Mouse (Mus musculus): ENCODE measurements at regions not wholly inside any gene's neighbourhood (a gene's known extent, or its start where the extent isn't known, plus 50 kb on each side); places are given as distances from the start of the nearest gene placed in this dataset.
A peak's percentile ranks its signal among the peaks of the same experiment; 100 is the strongest.

- ATAC-seq (ENCODE audit: insufficient number of reproducible peaks, insufficient read depth, low FRiP score, low TSS enrichment, low read depth): no peak
- Histone ChIP-seq H3K27ac (no peak overlapping the region), H3K4me2 (no peak overlapping the region), H3K4me1 (replicated peaks) (peaks cover 3% of the 10 kb centered on the region; the same call in 1 of the 2 replicates), H3K9ac (replicated peaks) (no peak overlapping the region), H3K9me3 (no peaks in the 10 kb centered on the region), H3K36me3 (no peaks in the 10 kb centered on the region), H3K27me3 (peaks cover 9% of the 10 kb centered on the region; the same call in 1 of the 2 replicates), H3K4me3 (replicated peaks) (no peak overlapping the region)
- 87% methylated on average over 5 of the region's 5 CpGs for WGBS
Measured at GRCm38 (mm10) chr2:159448976-159449375, 654.4 kb downstream of the Dhx35 start.

- Histone ChIP-seq H3K9ac (replicated peaks) (no peak overlapping the region), H3K4me2 (no peak overlapping the region), H3K4me1 (replicated peaks) (no peaks in the 10 kb centered on the region), H3K36me3 (no peaks in the 10 kb centered on the region), H3K9me3 (no peaks in the 10 kb centered on the region), H3K4me3 (replicated peaks) (no peak overlapping the region), H3K27me3 (peaks cover 9% of the 10 kb centered on the region; the same call in 1 of the 2 replicates), H3K27ac (no peak overlapping the region)
- ATAC-seq (ENCODE audit: insufficient number of reproducible peaks, insufficient read depth, low FRiP score, low TSS enrichment, low read depth): no peak
- 66% methylated on average over 9 of the region's 9 CpGs for WGBS
Measured at GRCm38 (mm10) chr2:159451439-159451838, 656.8 kb downstream of the Dhx35 start.

GRCm38 (mm10) chr2:159481399-159482080, 686.9 kb downstream of the Dhx35 start:
- H3K4me2 ChIP-seq: no peak overlapping the region
- no peaks in the 10 kb centered on the region for H3K27me3 ChIP-seq
- 73% methylated on average over 6 of the region's 6 CpGs for WGBS
- H3K36me3 ChIP-seq: no peaks in the 10 kb centered on the region
- H3K9me3 ChIP-seq: no peaks in the 10 kb centered on the region
- H3K4me3 ChIP-seq (replicated peaks): no peak overlapping the region
- H3K9ac ChIP-seq (replicated peaks): no peak overlapping the region
- 0 out of 2 replicates have a peak overlapping the region, but pooled peaks have one; percentile 3 for H3K27ac ChIP-seq
- peaks cover 10% of the 10 kb centered on the region; the same call in 1 of the 2 replicates for H3K4me1 ChIP-seq (replicated peaks)
- no peak for ATAC-seq (ENCODE audit: insufficient number of reproducible peaks, insufficient read depth, low FRiP score, low TSS enrichment, low read depth)

- Histone ChIP-seq H3K9ac (replicated peaks) (no peak overlapping the region), H3K9me3 (0 out of 2 replicates have a peak, but pooled peaks cover 8% of the 10 kb centered on the region), H3K27me3 (no peaks in the 10 kb centered on the region), H3K36me3 (no peaks in the 10 kb centered on the region), H3K4me2 (no peak overlapping the region), H3K4me3 (replicated peaks) (no peak overlapping the region), H3K27ac (peak overlapping the region; percentile 29; the same call in 1 of the 2 replicates), H3K4me1 (replicated peaks) (0 out of 2 replicates have a peak, but pooled peaks cover 6% of the 10 kb centered on the region)
- no peak for ATAC-seq (ENCODE audit: insufficient number of reproducible peaks, insufficient read depth, low FRiP score, low TSS enrichment, low read depth)
- 56% methylated on average over 3 of the region's 3 CpGs for WGBS
Measured at GRCm38 (mm10) chr2:159491090-159491489, 696.5 kb downstream of the Dhx35 start.

GRCm38 (mm10) chr2:159498691-159499090, 704.1 kb downstream of the Dhx35 start:
- H3K27me3 ChIP-seq: no peaks in the 10 kb centered on the region
- 0 out of 2 replicates have a peak, but pooled peaks cover 8% of the 10 kb centered on the region for H3K9me3 ChIP-seq
- no peak overlapping the region for H3K9ac ChIP-seq (replicated peaks)
- H3K4me2 ChIP-seq: 0 out of 2 replicates have a peak overlapping the region, but pooled peaks have one; percentile 6
- no peaks in the 10 kb centered on the region for H3K36me3 ChIP-seq
- peak; percentile 71; the same call in 1 of the 2 replicates for ATAC-seq (ENCODE audit: insufficient number of reproducible peaks, insufficient read depth, low FRiP score, low TSS enrichment, low read depth)
- H3K27ac ChIP-seq: peak overlapping the region; percentile 12; the same call in 1 of the 2 replicates
- peaks cover 17% of the 10 kb centered on the region for H3K4me1 ChIP-seq (replicated peaks)
- 16% methylated on average over 2 of the region's 2 CpGs for WGBS
- H3K4me3 ChIP-seq (replicated peaks): no peak overlapping the region

DNA sequence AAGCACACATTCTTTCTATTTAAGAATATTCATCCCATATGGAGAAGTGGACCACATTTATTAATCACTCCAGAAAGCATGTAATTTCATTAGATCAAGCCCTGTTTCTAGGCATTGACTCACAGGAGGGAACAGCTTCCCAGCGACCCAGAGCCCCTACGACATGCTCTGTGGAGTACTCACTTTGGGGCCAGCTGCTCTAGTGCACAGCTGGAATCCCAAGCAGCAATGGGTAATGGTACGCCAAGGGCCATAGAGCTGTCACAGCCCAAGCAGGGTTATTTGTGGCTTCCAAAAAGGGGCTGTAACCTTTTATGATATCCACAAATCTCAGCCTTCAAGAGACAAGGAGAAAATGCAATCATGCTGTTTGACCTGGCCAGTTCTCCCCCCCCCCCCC, 706.4 kb downstream of the Dhx35 start:
- no peak; the same call in 1 of the 2 replicates for ATAC-seq (ENCODE audit: insufficient number of reproducible peaks, insufficient read depth, low FRiP score, low TSS enrichment, low read depth)
- Histone ChIP-seq H3K4me3 (replicated peaks) (no peak overlapping the region), H3K9ac (replicated peaks) (no peak overlapping the region), H3K9me3 (0 out of 2 replicates have a peak, but pooled peaks cover under 1% of the 10 kb centered on the region), H3K4me2 (no peak overlapping the region), H3K27me3 (no peaks in the 10 kb centered on the region), H3K27ac (no peak overlapping the region), H3K36me3 (no peaks in the 10 kb centered on the region), H3K4me1 (replicated peaks) (peaks cover 17% of the 10 kb centered on the region)
- 4% methylated on average over 3 of the region's 3 CpGs for WGBS

DNA sequence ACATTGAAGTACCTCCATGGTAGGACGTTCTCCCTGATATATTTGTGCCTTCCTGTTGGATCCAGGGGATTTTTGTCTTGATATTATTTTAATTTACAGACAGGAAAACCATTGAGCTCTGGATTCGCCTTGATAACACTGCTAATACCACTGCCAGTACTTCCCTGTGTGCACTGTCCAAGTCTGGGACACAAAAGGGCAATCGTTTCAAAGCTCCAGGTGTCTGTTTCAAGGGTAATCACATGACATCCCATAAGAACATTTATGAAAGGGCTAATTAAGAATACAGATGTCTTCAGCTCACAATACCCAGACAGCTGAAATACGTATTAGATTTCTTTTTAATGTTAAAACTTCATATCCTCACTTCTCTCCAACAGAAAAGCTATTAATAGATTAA, 724.5 kb downstream of the Dhx35 start:
- no peak overlapping the region for H3K4me2 ChIP-seq
- no peaks in the 10 kb centered on the region for H3K9me3 ChIP-seq
- ATAC-seq (ENCODE audit: insufficient number of reproducible peaks, insufficient read depth, low FRiP score, low TSS enrichment, low read depth): no peak
- no peaks in the 10 kb centered on the region for H3K36me3 ChIP-seq
- no peak overlapping the region for H3K9ac ChIP-seq (replicated peaks)
- H3K27ac ChIP-seq: no peak overlapping the region
- WGBS: 46% methylated on average over 4 of the region's 4 CpGs
- H3K4me1 ChIP-seq (replicated peaks): no peaks in the 10 kb centered on the region
- no peaks in the 10 kb centered on the region for H3K27me3 ChIP-seq
- no peak overlapping the region for H3K4me3 ChIP-seq (replicated peaks)

DNA sequence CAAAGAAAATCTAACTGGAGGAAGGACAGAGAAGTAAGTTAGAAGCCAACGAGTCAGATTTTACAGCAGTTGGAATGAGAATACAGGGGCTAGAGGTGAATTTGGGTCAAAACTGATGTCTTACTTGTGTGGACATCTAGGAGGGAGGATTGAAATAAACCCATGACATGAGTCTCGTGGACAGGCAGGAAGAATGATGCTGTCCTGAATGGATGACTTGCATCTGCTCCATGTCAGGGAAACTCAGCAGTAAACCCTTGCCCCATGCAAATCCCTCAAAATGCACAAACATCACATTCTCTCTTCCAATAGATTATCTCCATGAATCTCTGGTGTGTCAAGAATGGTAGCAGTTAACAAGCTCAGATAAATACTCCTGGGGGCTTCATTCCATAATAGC, 729.1 kb downstream of the Dhx35 start:
- 66% methylated on average over 2 of the region's 2 CpGs for WGBS
- no peak for ATAC-seq (ENCODE audit: insufficient number of reproducible peaks, insufficient read depth, low FRiP score, low TSS enrichment, low read depth)
- Histone ChIP-seq H3K4me3 (replicated peaks) (no peak overlapping the region), H3K4me2 (no peak overlapping the region), H3K4me1 (replicated peaks) (no peaks in the 10 kb centered on the region), H3K27me3 (0 out of 2 replicates have a peak, but pooled peaks cover 2% of the 10 kb centered on the region), H3K36me3 (no peaks in the 10 kb centered on the region), H3K9me3 (no peaks in the 10 kb centered on the region), H3K27ac (no peak overlapping the region), H3K9ac (replicated peaks) (no peak overlapping the region)

DNA sequence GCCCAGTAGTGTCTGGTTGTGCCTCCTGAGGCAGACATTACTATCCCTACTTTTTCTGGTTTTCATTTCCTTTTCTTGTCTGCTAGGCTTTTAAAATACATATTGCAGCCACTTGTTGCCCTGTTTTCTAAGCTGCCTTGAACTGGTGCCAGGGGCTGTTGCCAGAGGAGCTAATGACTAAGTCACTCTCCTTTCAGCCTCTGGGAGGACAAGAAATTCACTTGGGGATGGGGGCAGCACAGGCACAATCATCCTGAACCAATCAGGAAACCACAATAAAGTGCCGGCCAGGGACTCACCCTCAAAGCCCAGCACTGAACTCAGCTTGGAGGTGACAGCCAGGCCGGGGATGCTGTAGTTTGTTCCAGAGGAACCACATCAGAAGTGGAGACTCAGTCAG, 740.3 kb downstream of the Dhx35 start:
- WGBS: 42% methylated on average over 2 of the region's 2 CpGs
- Histone ChIP-seq H3K9ac (replicated peaks) (no peak overlapping the region), H3K4me2 (no peak overlapping the region), H3K9me3 (no peaks in the 10 kb centered on the region), H3K4me1 (replicated peaks) (peaks cover 10% of the 10 kb centered on the region), H3K4me3 (replicated peaks) (no peak overlapping the region), H3K36me3 (no peaks in the 10 kb centered on the region), H3K27ac (no peak overlapping the region), H3K27me3 (no peaks in the 10 kb centered on the region)
- no peak for ATAC-seq (ENCODE audit: insufficient number of reproducible peaks, insufficient read depth, low FRiP score, low TSS enrichment, low read depth)

- Histone ChIP-seq H3K27me3 (no peaks in the 10 kb centered on the region), H3K4me3 (replicated peaks) (no peak overlapping the region), H3K9me3 (no peaks in the 10 kb centered on the region), H3K36me3 (no peaks in the 10 kb centered on the region), H3K9ac (replicated peaks) (no peak overlapping the region), H3K27ac (no peak overlapping the region), H3K4me1 (replicated peaks) (peaks cover 19% of the 10 kb centered on the region), H3K4me2 (no peak overlapping the region)
- ATAC-seq (ENCODE audit: insufficient number of reproducible peaks, insufficient read depth, low FRiP score, low TSS enrichment, low read depth): no peak
Measured at GRCm38 (mm10) chr2:159539261-159539660, 744.7 kb downstream of the Dhx35 start.

- ATAC-seq (ENCODE audit: insufficient number of reproducible peaks, insufficient read depth, low FRiP score, low TSS enrichment, low read depth): no peak
- Histone ChIP-seq H3K27ac (no peak overlapping the region), H3K36me3 (no peaks in the 10 kb centered on the region), H3K9ac (replicated peaks) (no peak overlapping the region), H3K4me2 (no peak overlapping the region), H3K4me3 (replicated peaks) (no peak overlapping the region), H3K9me3 (no peaks in the 10 kb centered on the region), H3K27me3 (no peaks in the 10 kb centered on the region), H3K4me1 (replicated peaks) (no peaks in the 10 kb centered on the region)
- 88% methylated on average over 3 of the region's 3 CpGs for WGBS
Measured at GRCm38 (mm10) chr2:159557567-159557966, 763.0 kb downstream of the Dhx35 start.

GRCm38 (mm10) chr2:159565255-159565654, 768.7 kb downstream of the Gm826 start:
- Histone ChIP-seq H3K9ac (replicated peaks) (no peak overlapping the region), H3K9me3 (no peaks in the 10 kb centered on the region), H3K27me3 (no peaks in the 10 kb centered on the region; the same call in 1 of the 2 replicates), H3K36me3 (no peaks in the 10 kb centered on the region), H3K27ac (no peak overlapping the region), H3K4me2 (no peak overlapping the region), H3K4me1 (replicated peaks) (no peaks in the 10 kb centered on the region), H3K4me3 (replicated peaks) (no peak overlapping the region)
- ATAC-seq (ENCODE audit: insufficient number of reproducible peaks, insufficient read depth, low FRiP score, low TSS enrichment, low read depth): no peak
- WGBS: 40% methylated on average over 4 of the region's 4 CpGs

Measured in limb, embryonic 12.5 days (tissue).